Comparison of ENCODE assay signal across 33 mouse cellular contexts in genomic region chr7:27510809-27511208, GRCm38 (mm10).
"Had no signal": no experiment of that assay in that cellular context is flagged by ENCODE, and none has a peak within 500 bp of the region (broad histone marks: within the 10 kb centered on the region; RNA-seq: fewer than 3 reads in every experiment).

No protein-coding gene starts in this region.

- H3K36me3 ChIP-seq: heart, embryonic 13.5 days; heart, embryonic 15.5 days; hindbrain, embryonic 10.5 days; hindbrain, embryonic 12.5 days; hindbrain, embryonic 13.5 days; hindbrain, embryonic 15.5 days; intestine, embryonic 15.5 days; kidney, embryonic 15.5 days had no signal

- H3K27me3 ChIP-seq: heart, embryonic 13.5 days; heart, embryonic 15.5 days; hindbrain, embryonic 12.5 days; hindbrain, embryonic 13.5 days; hindbrain, embryonic 15.5 days; intestine, embryonic 15.5 days; kidney, embryonic 15.5 days had no signal

- H3K27ac ChIP-seq: heart, embryonic 13.5 days; heart, embryonic 15.5 days; hindbrain, embryonic 10.5 days; hindbrain, embryonic 12.5 days; hindbrain, embryonic 13.5 days; hindbrain, embryonic 14.5 days; hindbrain, embryonic 15.5 days; hindbrain, postnatal 0 days; intestine, embryonic 15.5 days; kidney, embryonic 15.5 days; kidney, postnatal 0 days; layer of hippocampus, adult 2 months; left cerebral cortex, adult 2 months had no signal

- H3K4me3 ChIP-seq: heart, embryonic 13.5 days; heart, embryonic 15.5 days; hindbrain, embryonic 10.5 days; hindbrain, embryonic 12.5 days; hindbrain, embryonic 13.5 days; hindbrain, embryonic 15.5 days; intestine, embryonic 15.5 days; kidney, embryonic 15.5 days; layer of hippocampus, adult 2 months; left cerebral cortex, adult 2 months had no signal

- ATAC-seq: hindbrain, embryonic 16.5 days; hindbrain, postnatal 0 days; inflammation-experienced regulatory T-cells, adult 6 months; intestine, embryonic 15.5 days; intestine, embryonic 16.5 days; intestine, postnatal 0 days had no signal

- DNase-seq: heart, postnatal 10 days; heart, postnatal 14 days; heart, postnatal 36 days; heart, postnatal 4 days; kidney, adult 11 months; kidney, adult 18-20 months; kidney, adult 2 months; kidney, adult 8-10 months; kidney, adult 9 months; kidney, postnatal 10 days; kidney, postnatal 14 days; kidney, postnatal 25 days; kidney, postnatal 36 days; kidney, postnatal 4 days; layer of hippocampus, postnatal 36 days had no signal

- H3K9me3 ChIP-seq: heart, embryonic 13.5 days; heart, embryonic 15.5 days; hindbrain, embryonic 10.5 days; hindbrain, embryonic 12.5 days; hindbrain, embryonic 13.5 days; hindbrain, embryonic 15.5 days; intestine, embryonic 15.5 days; kidney, embryonic 15.5 days had no signal

- H3K9ac ChIP-seq: heart, embryonic 13.5 days; heart, embryonic 15.5 days; hindbrain, embryonic 12.5 days; hindbrain, embryonic 13.5 days; hindbrain, embryonic 14.5 days; hindbrain, embryonic 15.5 days; intestine, embryonic 15.5 days; kidney, embryonic 15.5 days had no signal

- H3K4me2 ChIP-seq: heart, embryonic 11.5 days; heart, embryonic 13.5 days; heart, embryonic 15.5 days; hindbrain, embryonic 12.5 days; hindbrain, embryonic 13.5 days; hindbrain, embryonic 14.5 days; hindbrain, embryonic 15.5 days; intestine, embryonic 15.5 days; kidney, embryonic 15.5 days had no signal
